Mouse (Mus musculus): Measurements from ENCODE around the gene Ampd1. TPM values are rescaled to one million over a fixed set of nuclear protein-coding genes. Genes with fewer than 3 reads are reported as not detected.

The Ampd1 gene
- polyA plus RNA-seq, 1 experiment from 2014 or later, result not detected

- Histone ChIP-seq H3K9me3 (replicated peaks) (no peaks in the 10 kb centered on the region), H3K4me1 (0 out of 2 replicates have a peak, but pooled peaks cover 9% of the 10 kb centered on the region), H3K4me3 (no peak overlapping the region), H3K27me3 (ENCODE audit: low read depth, poor library complexity, severe bottlenecking) (no peaks in the 10 kb centered on the region), H3K36me3 (no peaks in the 10 kb centered on the region), H3K27ac (no peak overlapping the region)
- WGBS, result 92% methylated on average over 2 of the region's 2 CpGs
- no peak for DNase-seq (ENCODE audit: low spot score)
Observed at GRCm38 (mm10) chr3:103145336-103145735, 71.5 kb downstream of the Ampd1 start.

- H3K27me3 ChIP-seq (ENCODE audit: low read depth, poor library complexity, severe bottlenecking), result no peaks in the 10 kb centered on the region
- H3K27ac ChIP-seq, result no peak overlapping the region
- 0 out of 2 replicates have a peak, but pooled peaks cover 9% of the 10 kb centered on the region for H3K4me1 ChIP-seq
- 75% methylated on average over 4 of the region's 4 CpGs for WGBS
- no peaks in the 10 kb centered on the region for H3K9me3 ChIP-seq (replicated peaks)
- no peak for DNase-seq (ENCODE audit: low spot score)
- H3K36me3 ChIP-seq, result no peaks in the 10 kb centered on the region
- no peak overlapping the region for H3K4me3 ChIP-seq
Observed at GRCm38 (mm10) chr3:103145791-103146190, 72.0 kb downstream of the Ampd1 start.

- Histone ChIP-seq H3K9me3 (replicated peaks) (no peaks in the 10 kb centered on the region), H3K4me3 (no peak overlapping the region), H3K4me1 (0 out of 2 replicates have a peak, but pooled peaks cover 9% of the 10 kb centered on the region), H3K27me3 (ENCODE audit: low read depth, poor library complexity, severe bottlenecking) (no peaks in the 10 kb centered on the region), H3K36me3 (no peaks in the 10 kb centered on the region), H3K27ac (no peak overlapping the region)
- no peak for DNase-seq (ENCODE audit: low spot score)
- WGBS, result 69% methylated on average over 23 of the region's 23 CpGs
Observed at GRCm38 (mm10) chr3:103146330-103147166, 72.7 kb downstream of the Ampd1 start.

GRCm38 (mm10) chr3:103147775-103148174, 74.0 kb downstream of the Ampd1 start:
- H3K4me1 ChIP-seq, result 0 out of 2 replicates have a peak, but pooled peaks cover 9% of the 10 kb centered on the region
- H3K27me3 ChIP-seq (ENCODE audit: low read depth, poor library complexity, severe bottlenecking), result no peaks in the 10 kb centered on the region
- H3K36me3 ChIP-seq, result no peaks in the 10 kb centered on the region
- WGBS, result 86% methylated on average over 4 of the region's 4 CpGs
- H3K27ac ChIP-seq, result no peak overlapping the region
- no peak for DNase-seq (ENCODE audit: low spot score)
- no peaks in the 10 kb centered on the region for H3K9me3 ChIP-seq (replicated peaks)
- no peak overlapping the region for H3K4me3 ChIP-seq

- 85% methylated on average over 10 of the region's 10 CpGs for WGBS
- H3K27me3 ChIP-seq (ENCODE audit: low read depth, poor library complexity, severe bottlenecking), result no peaks in the 10 kb centered on the region
- 0 out of 2 replicates have a peak, but pooled peaks cover 3% of the 10 kb centered on the region for H3K36me3 ChIP-seq
- 0 out of 2 replicates have a peak, but pooled peaks cover 9% of the 10 kb centered on the region for H3K4me1 ChIP-seq
- H3K4me3 ChIP-seq, result no peak overlapping the region
- no peaks in the 10 kb centered on the region for H3K9me3 ChIP-seq (replicated peaks)
- H3K27ac ChIP-seq, result no peak overlapping the region
- DNase-seq (ENCODE audit: low spot score), result no peak
Observed at GRCm38 (mm10) chr3:103148941-103149340, 75.1 kb downstream of the Ampd1 start.

Other genes with a start within 250 kb of the Ampd1 start
- gene Sycp1, start 137.9 kb upstream of the Ampd1 start, polyA plus RNA-seq (2016; fragmentation: Nextera tagmentation; extraction: Ambion mirVana), result not detected in 2 replicates
- gene Nr1h5, start 109.9 kb upstream of the Ampd1 start, polyA plus RNA-seq (2016; fragmentation: Nextera tagmentation; extraction: Ambion mirVana), result not detected in 2 replicates
- gene Sike1, start 78.3 kb upstream of the Ampd1 start, polyA plus RNA-seq (2016; fragmentation: Nextera tagmentation; extraction: Ambion mirVana), result 46.9 and 53.9 TPM in 2 replicates
- gene Csde1, start 53.6 kb upstream of the Ampd1 start, polyA plus RNA-seq (2016; fragmentation: Nextera tagmentation; extraction: Ambion mirVana), result 380 and 462 TPM in 2 replicates
- gene Nras, start 15.7 kb upstream of the Ampd1 start, polyA plus RNA-seq (2016; fragmentation: Nextera tagmentation; extraction: Ambion mirVana), result 123 and 134 TPM in 2 replicates
- 1.7 and 3.1 TPM in 2 replicates for gene Dennd2c, start 28.6 kb downstream of the Ampd1 start, polyA plus RNA-seq (2016; fragmentation: Nextera tagmentation; extraction: Ambion mirVana)
- 234 and 238 TPM in 2 replicates for gene Bcas2, start 97.6 kb downstream of the Ampd1 start, polyA plus RNA-seq (2016; fragmentation: Nextera tagmentation; extraction: Ambion mirVana)
- 34.0 and 36.3 TPM in 2 replicates for gene Trim33, start 205.3 kb downstream of the Ampd1 start, polyA plus RNA-seq (2016; fragmentation: Nextera tagmentation; extraction: Ambion mirVana)

Data from limb, embryonic 10.5 days (tissue).